Mouse (Mus musculus) brain, embryonic 14.5 days (tissue): Measurements from ENCODE around the gene Mthfd1l. TPM values are rescaled to one million over a fixed set of nuclear protein-coding genes. Genes with fewer than 3 reads are reported as not detected.

Experiments used
- DNase-seq: peaks from one replicate; pipeline ENCODE4 v3.0.0-alpha.2; 2011; ENCODE audit warnings: low read depth
- CTCF ChIP-seq: fragments of 200-500 bp; IDR thresholded peaks from 2 replicates; pipeline ENCODE4 v1.5.1; 2012; ENCODE audit warnings: inconsistent platforms, mild to moderate bottlenecking, moderate library complexity, borderline replicate concordance; ENCODE audit not compliant: insufficient read depth, insufficient read length; ENCODE audit errors: extremely low read depth
- POLR2A ChIP-seq: fragments of 200-500 bp; IDR thresholded peaks from 2 replicates; pipeline ENCODE4 v1.6.1; 2012; ENCODE audit warnings: mild to moderate bottlenecking, inconsistent platforms, borderline replicate concordance; ENCODE audit not compliant: poor library complexity, insufficient read depth, insufficient read length, severe bottlenecking; ENCODE audit errors: extremely low read depth
- polyA plus RNA-seq: library from polyadenylated mRNA; depleted of rRNA; stranded (reverse); fragments of >200 nt; gene quantifications from 2 replicates; pipeline ENCODE4 v1.2.3, GENCODE M21; 2012

The Mthfd1l gene
- polyA plus RNA-seq, 1 experiment = 5.3 TPM

- TF ChIP-seq CTCF (no peak), POLR2A (no peak)
- no peak for DNase-seq
These were observed 151.2 kb downstream of the Mthfd1l start for GRCm38 (mm10) chr10:4124148-4124547.

DNA sequence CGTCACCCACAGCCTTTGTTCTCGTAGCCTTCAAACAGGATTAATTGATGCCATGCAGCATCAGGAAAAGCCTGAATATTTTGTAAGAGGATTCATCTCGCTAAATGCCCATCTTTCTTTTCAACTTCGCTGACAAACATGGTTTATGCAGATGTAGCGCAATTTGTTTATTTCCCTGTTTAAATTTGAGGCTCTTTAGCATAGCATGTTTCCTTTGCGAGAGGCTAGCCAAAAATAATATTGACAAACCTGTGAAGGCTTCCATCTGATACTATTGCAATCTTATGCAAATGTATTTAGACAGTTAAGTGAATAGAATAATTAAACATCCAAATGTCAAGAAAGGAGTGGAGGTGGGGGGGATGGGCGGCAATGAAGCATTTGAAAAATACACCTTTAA is 152.3 kb downstream of the Mthfd1l start:
- DNase-seq = peak; percentile 55
- TF ChIP-seq CTCF (no peak), POLR2A (no peak)

DNA sequence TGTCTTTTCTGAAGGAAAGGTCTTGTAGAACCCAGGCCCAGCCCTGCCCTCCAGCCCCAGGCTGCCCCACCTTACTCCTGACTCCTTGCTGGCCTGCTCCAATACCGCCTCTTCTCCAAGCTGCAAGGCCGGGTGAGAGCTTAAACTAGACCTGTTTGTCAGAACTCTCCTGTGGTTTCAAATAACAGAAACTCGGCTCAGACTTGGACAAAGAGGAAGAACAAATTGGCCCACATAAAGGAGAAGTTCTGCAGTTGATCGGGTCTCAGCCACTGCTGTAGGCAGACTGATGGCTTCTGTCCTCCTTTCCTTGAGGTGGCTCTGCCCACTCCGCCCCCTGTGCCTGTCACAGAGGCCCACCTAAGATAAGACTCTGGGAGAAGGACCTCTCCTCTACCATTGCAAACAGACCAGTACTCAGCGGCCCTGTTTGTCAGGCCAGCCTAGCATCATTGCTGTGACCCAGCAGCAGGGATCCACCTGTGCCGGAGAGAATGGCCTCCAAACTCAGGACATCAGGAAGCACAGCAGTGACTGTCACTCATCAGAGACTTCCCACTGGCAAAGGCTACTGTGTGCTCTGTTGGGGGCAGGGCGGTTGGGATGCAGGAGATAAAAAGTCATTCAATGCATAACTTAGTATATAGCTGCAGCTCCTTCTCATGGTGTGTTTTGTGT is 153.6 kb downstream of the Mthfd1l start:
- no peak for TF ChIP-seq POLR2A
- no peak for TF ChIP-seq CTCF

GRCm38 (mm10) chr10:4128411-4128810 is 155.5 kb downstream of the Mthfd1l start:
- TF ChIP-seq POLR2A (no peak), CTCF (no peak)
- DNase-seq = no peak

More for the DNA sequence above, 153.6 kb downstream of the Mthfd1l start:
- no peak for DNase-seq

- no peak for DNase-seq
These were observed 156.0 kb downstream of the Mthfd1l start for GRCm38 (mm10) chr10:4128915-4129314.

DNA sequence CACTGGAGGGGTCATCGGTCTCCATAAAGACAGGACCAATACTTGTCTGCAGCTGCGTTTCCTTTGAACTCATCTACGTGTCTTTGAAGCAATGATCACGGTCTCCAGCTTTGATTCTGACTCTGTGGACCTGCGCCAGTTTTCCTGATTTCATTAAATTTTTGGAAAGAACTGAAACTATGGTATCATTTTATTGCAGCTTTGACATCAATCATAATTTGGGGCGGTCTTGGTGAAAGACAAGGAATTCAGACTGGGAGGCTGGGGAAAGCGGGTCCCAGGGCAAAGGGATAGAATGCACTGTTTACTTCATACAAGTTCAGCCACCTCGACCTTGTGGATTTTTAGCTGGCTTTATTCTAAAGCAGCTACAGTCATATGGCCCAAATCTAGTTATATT is 156.5 kb downstream of the Mthfd1l start:
- TF ChIP-seq POLR2A (no peak), CTCF (no peak)
- no peak for DNase-seq

More at GRCm38 (mm10) chr10:4128915-4129314, 156.0 kb downstream of the Mthfd1l start:
- TF ChIP-seq CTCF = no peak
- TF ChIP-seq POLR2A = no peak

- DNase-seq = no peak
- TF ChIP-seq POLR2A (no peak), CTCF (no peak)
These were observed 157.2 kb downstream of the Mthfd1l start for GRCm38 (mm10) chr10:4130034-4130607.

- DNase-seq = no peak
- TF ChIP-seq POLR2A (no peak), CTCF (no peak)
These were observed 159.8 kb downstream of the Mthfd1l start for GRCm38 (mm10) chr10:4132735-4133134.

GRCm38 (mm10) chr10:4135100-4135764 is 162.3 kb downstream of the Mthfd1l start:
- no peak for DNase-seq
- TF ChIP-seq CTCF (no peak), POLR2A (no peak)

DNA sequence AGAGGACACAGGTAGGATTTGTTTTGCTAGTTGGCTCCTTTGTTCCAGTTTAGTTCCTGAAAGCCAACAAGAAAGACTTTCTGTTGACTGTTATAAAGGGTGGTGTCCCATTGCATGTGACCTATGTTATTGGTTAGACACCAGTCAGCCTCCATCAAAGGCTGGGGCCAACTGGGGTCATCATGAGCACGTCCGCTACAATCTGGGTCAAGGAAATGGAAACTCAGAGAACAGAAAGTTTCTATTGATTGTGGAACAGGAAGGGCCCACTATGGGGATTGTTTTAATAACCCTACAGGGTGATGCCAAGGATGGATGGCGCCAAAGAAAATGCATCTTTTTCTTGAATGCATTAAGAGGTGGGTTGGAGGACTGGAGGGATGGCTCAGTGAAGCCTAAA is 166.6 kb downstream of the Mthfd1l start:
- no peak for DNase-seq
- TF ChIP-seq POLR2A (no peak), CTCF (no peak)

- TF ChIP-seq CTCF = no peak
- TF ChIP-seq POLR2A = no peak
- peak; percentile 41 for DNase-seq
These were observed 168.8 kb downstream of the Mthfd1l start for GRCm38 (mm10) chr10:4141689-4142088.
